Mouse (Mus musculus) CD4-positive, CD25-positive, alpha-beta regulatory T cell (primary cell): ENCODE results near the gene Rdh1. TPM values are rescaled to one million over a fixed set of nuclear protein-coding genes. Genes with fewer than 3 reads are reported as not detected.

Experiments
- polyA plus RNA-seq: library from polyadenylated mRNA; unstranded; fragments of 100-300 nt; shearing (Covaris generic); gene quantifications from one replicate; pipeline ENCODE4 v1.2.1, GENCODE M21; 2017

Gene Rdh1
- polyA plus RNA-seq = 0.18 TPM

GRCm38 (mm10) chr10:127759181-127760110 lies at the start of gene Rdh1, which contains the start of gene Rdh16f1:
Rdh1 (plus strand) TSS chr10:127759721.
Rdh16f1 (plus strand) TSS chr10:127759787.

GRCm38 (mm10) chr10:127724178-127724577 lies 35.3 kb upstream of the Rdh1 start, which contains the start of gene Tac2:
Tac2 (plus strand) TSS chr10:127724478.

GRCm38 (mm10) chr10:127739083-127739660 lies 20.3 kb upstream of the Rdh1 start, which contains the start of gene Zbtb39:
Zbtb39 (plus strand) TSS chr10:127739538.

GRCm38 (mm10) chr10:127751548-127751947 lies 8.0 kb upstream of the Rdh1 start, which contains the start of gene Gpr182:
Gpr182 (minus strand) TSS chr10:127751732.

GRCm38 (mm10) chr10:127776011-127776410 lies 16.5 kb downstream of the Rdh1 start, which contains the start of gene Rdh9:
Rdh9 (plus strand) TSS chr10:127776386.

GRCm38 (mm10) chr10:127800891-127801290 lies 41.4 kb downstream of the Rdh1 start, which contains the start of gene Rdh16:
Rdh16 (plus strand) TSS chr10:127801152.

Other genes starting within 250 kb of the Rdh1 start
- not detected for gene Ndufa4l2, start 244.8 kb upstream of the Rdh1 start, polyA plus RNA-seq
- gene Shmt2, start 237.3 kb upstream of the Rdh1 start, polyA plus RNA-seq = 103 TPM
- gene Nxph4, start 225.2 kb upstream of the Rdh1 start, polyA plus RNA-seq = not detected
- 0.31 TPM for gene Lrp1, start 138.6 kb upstream of the Rdh1 start, polyA plus RNA-seq
- gene Stat6, start 116.7 kb upstream of the Rdh1 start, polyA plus RNA-seq = 249 TPM
- 10.4 TPM for gene Nemp1, start 92.8 kb upstream of the Rdh1 start, polyA plus RNA-seq
- gene Nab2, start 91.2 kb upstream of the Rdh1 start, polyA plus RNA-seq = 67.4 TPM
- not detected for gene Myo1a, start 54.6 kb upstream of the Rdh1 start, polyA plus RNA-seq
- gene Tac2, start 35.2 kb upstream of the Rdh1 start, polyA plus RNA-seq = 0.28 TPM
- gene Zbtb39, start 20.2 kb upstream of the Rdh1 start, polyA plus RNA-seq = 0.67 TPM
- gene Gpr182, start 8.0 kb upstream of the Rdh1 start, polyA plus RNA-seq = 0.06 TPM
- gene Rdh16f1, start 66 bp downstream of the Rdh1 start, polyA plus RNA-seq = not detected
- gene Rdh9, start 16.7 kb downstream of the Rdh1 start, polyA plus RNA-seq = 1.1 TPM
- not detected for gene Rdh16, start 41.4 kb downstream of the Rdh1 start, polyA plus RNA-seq
- not detected for gene Rdh19, start 90.2 kb downstream of the Rdh1 start, polyA plus RNA-seq
- not detected for gene Rdh16f2, start 106.8 kb downstream of the Rdh1 start, polyA plus RNA-seq
- not detected for gene Rdh7, start 129.1 kb downstream of the Rdh1 start, polyA plus RNA-seq
- gene Sdr9c7, start 138.8 kb downstream of the Rdh1 start, polyA plus RNA-seq = not detected
- gene Hsd17b6, start 247.9 kb downstream of the Rdh1 start, polyA plus RNA-seq = not detected